Mouse (Mus musculus) heart, adult 2 months (tissue): ENCODE results near the gene Krt72.

ENCODE experiments used
- CTCF ChIP-seq: fragments of 200-600 bp; IDR thresholded peaks from 2 replicates; pipeline ENCODE4 v1.8.1; 2022; ENCODE audit warnings: antibody characterized with exemption, mild to moderate bottlenecking, moderate library complexity
- EP300 ChIP-seq: fragments of 200-500 bp; IDR thresholded peaks from 2 replicates; pipeline ENCODE4 v1.6.1; 2011; ENCODE audit warnings: low read depth, low read length, control low read depth; ENCODE audit not compliant: insufficient read depth

- no peak for TF ChIP-seq EP300
- no peak for TF ChIP-seq CTCF
These were observed 16.1 kb upstream of the Krt72 start, which contains the start of gene Krt73 for GRCm38 (mm10) chr15:101802296-101802835.
